Mouse (Mus musculus): ENCODE results near the gene Ptprr.
A peak's percentile ranks its signal among the peaks of the same experiment; 100 is the strongest.

Gene Ptprr

GRCm38 (mm10) chr10:116266561-116267433, 248.8 kb downstream of the Ptprr start:
- DNase-seq (ENCODE audit: low spot score in 2 of 2): peak in 1 of 2 experiments; percentile 23

GRCm38 (mm10) chr10:116267434-116267822, 249.4 kb downstream of the Ptprr start:
- no peak for DNase-seq (ENCODE audit: low spot score in 2 of 2)

GRCm38 (mm10) chr10:116268343-116268742, 250.3 kb downstream of the Ptprr start:
- no peak for DNase-seq (ENCODE audit: low spot score in 2 of 2)

- DNase-seq (ENCODE audit: low spot score in 2 of 2): no peak
These were observed 252.8 kb downstream of the Ptprr start for GRCm38 (mm10) chr10:116270646-116271469.

- no peak for DNase-seq (ENCODE audit: low spot score in 2 of 2)
These were observed 253.5 kb downstream of the Ptprr start for GRCm38 (mm10) chr10:116271470-116271915.

- no peak for DNase-seq (ENCODE audit: low spot score in 2 of 2)
These were observed 254.1 kb downstream of the Ptprr start for GRCm38 (mm10) chr10:116272156-116272555.

GRCm38 (mm10) chr10:116275280-116275679, 257.3 kb downstream of the Ptprr start, which contains the start of gene Ptprb:
Ptprb (plus strand) TSS chr10:116275523.
- DNase-seq (ENCODE audit: low spot score in 2 of 2): no peak

- DNase-seq (ENCODE audit: low spot score in 2 of 2): no peak
These were observed 268.8 kb downstream of the Ptprr start for GRCm38 (mm10) chr10:116286697-116287344.

GRCm38 (mm10) chr10:116288130-116288529, 270.1 kb downstream of the Ptprr start:
- no peak for DNase-seq (ENCODE audit: low spot score in 2 of 2)

- no peak for DNase-seq (ENCODE audit: low spot score in 2 of 2)
These were observed 272.5 kb downstream of the Ptprr start for GRCm38 (mm10) chr10:116290483-116290882.

- DNase-seq (ENCODE audit: low spot score in 2 of 2): no peak
These were observed 273.2 kb downstream of the Ptprr start for GRCm38 (mm10) chr10:116291153-116291755.

GRCm38 (mm10) chr10:116296439-116296838, 278.4 kb downstream of the Ptprr start:
- no peak for DNase-seq (ENCODE audit: low spot score in 2 of 2)

- DNase-seq (ENCODE audit: low spot score in 2 of 2): no peak
These were observed 279.8 kb downstream of the Ptprr start for GRCm38 (mm10) chr10:116297854-116298253.

- DNase-seq (ENCODE audit: low spot score in 2 of 2): no peak
These were observed 282.8 kb downstream of the Ptprr start for GRCm38 (mm10) chr10:116300824-116301223.

GRCm38 (mm10) chr10:116301258-116301657, 283.2 kb downstream of the Ptprr start:
- DNase-seq (ENCODE audit: low spot score in 2 of 2): no peak

- no peak for DNase-seq (ENCODE audit: low spot score in 2 of 2)
These were observed 286.3 kb downstream of the Ptprr start for GRCm38 (mm10) chr10:116304355-116304754.

- no peak for DNase-seq (ENCODE audit: low spot score in 2 of 2)
These were observed 291.4 kb downstream of the Ptprr start for GRCm38 (mm10) chr10:116309460-116309859.

- DNase-seq (ENCODE audit: low spot score in 2 of 2): no peak
These were observed 292.6 kb downstream of the Ptprr start for GRCm38 (mm10) chr10:116310516-116311210.

GRCm38 (mm10) chr10:116319246-116319645, 301.2 kb downstream of the Ptprr start:
- peak; percentile 39 to 43 for DNase-seq (ENCODE audit: low spot score in 2 of 2)
